Mouse (Mus musculus) heart, embryonic 10.5 days (tissue): ENCODE measurements at regions not wholly inside any gene's neighbourhood (a gene's known extent, or its start where the extent isn't known, plus 50 kb on each side); places are given as distances from the start of the nearest gene placed in this dataset. TPM values are rescaled to one million over a fixed set of nuclear protein-coding genes. Genes with fewer than 3 reads are reported as not detected.

Experiments used
- DNase-seq: peaks from one replicate; pipeline ENCODE4 v3.0.0-alpha.2; 2017; ENCODE audit warnings: low spot score
- H3K27ac ChIP-seq: fragments of 300-500 bp; sonication (generic); 2 replicates; pipeline ENCODE4 v1.5.1; 2016; ENCODE audit warnings: mild to moderate bottlenecking
- H3K27me3 ChIP-seq: fragments of 300-500 bp; sonication (generic); 2 replicates; pipeline ENCODE4 v1.6.1; 2016; ENCODE audit warnings: mild to moderate bottlenecking; ENCODE audit not compliant: poor library complexity, insufficient read depth, severe bottlenecking
- H3K36me3 ChIP-seq: fragments of 300-500 bp; sonication (generic); 2 replicates; pipeline ENCODE4 v1.6.1; 2016; ENCODE audit warnings: mild to moderate bottlenecking, moderate library complexity
- H3K4me1 ChIP-seq: fragments of 300-500 bp; sonication (generic); 2 replicates; pipeline ENCODE4 v1.6.1; 2016; ENCODE audit warnings: mild to moderate bottlenecking
- H3K4me3 ChIP-seq: fragments of 300-500 bp; sonication (generic); 2 replicates; pipeline ENCODE4 v1.5.1; 2016; ENCODE audit warnings: mild to moderate bottlenecking, moderate library complexity
- H3K9me3 ChIP-seq: fragments of 300-500 bp; sonication (generic); 2 replicates; pipeline ENCODE4 v1.6.1; 2016; ENCODE audit warnings: mild to moderate bottlenecking, moderate library complexity
- WGBS: fragments of 180-500 bp; shearing (Covaris S2); methylation state at CpG from one replicate; pipeline ENCODE4 v1.1.7; 2016; 5-methylcytosine and 5-hydroxymethylcytosine counted together
- microRNA-seq: library from miRNA; unstranded; fragments of <30 nt; microRNA quantifications from one replicate; pipeline ENCODE4, GENCODE M21; 2017

DNA sequence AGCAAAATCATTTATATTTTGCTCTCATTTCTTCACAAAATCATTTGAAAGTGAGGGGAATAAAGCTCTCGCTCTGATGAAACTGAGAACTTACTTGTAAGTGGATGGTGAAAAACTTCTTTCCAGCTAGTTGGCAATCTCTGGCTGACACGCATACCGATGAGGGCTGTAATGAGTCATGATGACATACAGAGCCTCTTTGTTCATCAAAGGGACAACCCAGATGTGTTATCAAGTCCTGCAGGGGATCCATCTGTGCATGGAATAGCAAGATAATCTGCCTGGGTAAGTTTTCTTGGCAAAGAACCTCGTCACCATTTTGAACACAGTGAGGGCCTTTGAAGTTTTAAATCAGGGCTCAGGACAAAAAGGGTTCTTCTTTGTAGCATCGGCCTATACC, 67.9 kb upstream of the Slc24a2 start:
- 52% methylated on average over 5 of the region's 5 CpGs for WGBS
- no peak for DNase-seq

DNA sequence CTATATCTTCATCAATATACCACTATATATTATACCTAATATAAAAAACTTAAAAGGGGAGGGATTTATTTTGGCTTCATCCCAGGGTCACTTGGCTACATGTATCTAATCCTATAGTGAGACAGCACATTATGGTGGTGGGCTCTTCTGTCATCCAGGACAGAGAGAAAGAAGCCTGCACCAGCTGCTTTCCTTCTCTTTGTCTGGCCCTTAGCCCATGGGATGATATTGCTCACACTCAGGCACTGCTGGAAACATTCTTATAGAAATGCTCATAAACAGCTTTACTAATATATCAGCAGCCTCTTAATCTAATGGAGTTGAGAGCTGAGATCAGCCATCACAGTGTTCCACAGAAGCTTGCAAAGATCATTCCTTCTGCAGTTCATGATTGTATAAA, 64.3 kb upstream of the Slc24a2 start:
- Histone ChIP-seq H3K4me3 (no peak overlapping the region), H3K36me3 (no peaks in the 10 kb centered on the region), H3K4me1 (no peaks in the 10 kb centered on the region), H3K27me3 (no peaks in the 10 kb centered on the region), H3K9me3 (no peaks in the 10 kb centered on the region), H3K27ac (no peak overlapping the region)
- DNase-seq, result no peak

More for the DNA sequence above, 67.9 kb upstream of the Slc24a2 start:
- Histone ChIP-seq H3K4me1 (no peaks in the 10 kb centered on the region), H3K4me3 (no peak overlapping the region), H3K27me3 (no peaks in the 10 kb centered on the region), H3K27ac (no peak overlapping the region), H3K9me3 (no peaks in the 10 kb centered on the region), H3K36me3 (no peaks in the 10 kb centered on the region)

Small RNA genes lying in the stretch of these regions (microRNA-seq; reads per million reads assigned to microRNA genes)
- gene Gm23154, result not detected
